8 mouse cellular contexts compared by ENCODE assay signal in the genomic region with DNA sequence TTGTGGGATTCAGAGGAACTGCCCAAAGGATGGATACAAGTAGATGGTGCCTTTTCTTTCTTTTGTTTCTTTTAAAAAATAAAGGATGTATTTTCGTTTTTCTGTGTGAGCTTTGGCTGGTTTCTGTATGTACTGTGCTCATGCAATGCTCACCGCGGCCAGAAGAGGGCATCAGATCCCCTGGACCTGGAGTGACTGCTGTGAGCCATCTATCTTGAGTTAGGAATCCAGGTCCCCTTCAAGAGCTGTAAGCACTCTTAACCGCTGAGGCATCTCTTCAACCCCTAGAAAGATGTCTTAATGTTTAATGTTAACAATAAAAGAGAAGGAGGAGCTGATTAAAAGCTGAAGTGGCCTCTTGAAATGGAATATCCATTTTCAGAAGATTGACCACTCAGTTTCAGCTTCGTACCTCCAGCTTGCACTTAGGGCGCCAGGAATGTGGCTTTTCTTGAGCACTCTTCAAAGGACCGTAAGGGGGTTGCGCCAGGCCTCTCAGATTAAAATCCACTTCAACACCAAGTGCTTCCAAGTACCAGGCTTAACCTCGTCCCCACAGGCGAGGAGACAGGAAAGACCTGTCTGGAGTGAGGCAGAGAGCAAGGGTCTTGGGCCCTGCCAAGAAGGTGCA. TPM values are rescaled to one million over a fixed set of nuclear protein-coding genes. Genes with fewer than 3 reads are reported as not detected.
DNase-seq lines count a peak whose midpoint lies in the region; ATAC-seq and TF ChIP-seq lines count a peak whose summit lies in the region.

No protein-coding gene starts in this region.

- H3K9ac ChIP-seq in forebrain, embryonic 12.5 days, result no peak overlapping the region

- TF ChIP-seq POLR2A in small intestine, adult 2 months (IDR thresholded peaks at IDR 0.05; ENCODE audit: low read depth, low read length), result no peak

- no peaks in the 10 kb centered on the region for H3K9me3 ChIP-seq in forebrain, embryonic 10.5 days
- H3K9me3 ChIP-seq in forebrain, embryonic 12.5 days, result no peaks in the 10 kb centered on the region

- no peak overlapping the region for H3K4me3 ChIP-seq in forebrain, embryonic 10.5 days
- H3K4me3 ChIP-seq in forebrain, embryonic 12.5 days (replicated peaks), result no peak overlapping the region
- H3K4me3 ChIP-seq in small intestine, adult 2 months (ENCODE audit: low read depth, low read length), result no peak overlapping the region

- H3K4me1 ChIP-seq in forebrain, embryonic 10.5 days, result peaks cover 28% of the 10 kb centered on the region
- peaks cover 10% of the 10 kb centered on the region for H3K4me1 ChIP-seq in forebrain, embryonic 12.5 days
- H3K4me1 ChIP-seq in small intestine, adult 2 months (ENCODE audit: control insufficient read depth, insufficient read depth, insufficient read length, low read length), result no peaks in the 10 kb centered on the region

- DNase-seq in forebrain, embryonic 10.5 days (ENCODE audit: extremely low spot score, low spot score), result peak; percentile 82
- peak; percentile 82 for DNase-seq in ZHBTc4 (ENCODE audit: low read depth, low spot score)
- DNase-seq in embryo, embryonic 10 days (ENCODE audit: low spot score), result peak; percentile 90
- peak; percentile 90 for DNase-seq in layer of hippocampus, postnatal 10 days (ENCODE audit: low spot score in 2 of 2)
- peak; percentile 97 for DNase-seq in lung, postnatal 36 days

- peak; percentile 73; the same call in 1 of the 2 replicates for TF ChIP-seq CTCF in small intestine, adult 2 months (IDR thresholded peaks at IDR 0.05; ENCODE audit: extremely low read depth, insufficient read length, insufficient replicate concordance, low read depth, low read length)

- peaks cover 29% of the 10 kb centered on the region for H3K27me3 ChIP-seq in forebrain, embryonic 10.5 days (ENCODE audit: poor library complexity, severe bottlenecking)
- H3K27me3 ChIP-seq in forebrain, embryonic 12.5 days, result peaks cover 25% of the 10 kb centered on the region
- no peaks in the 10 kb centered on the region for H3K27me3 ChIP-seq in small intestine, adult 2 months (ENCODE audit: control insufficient read depth, insufficient read depth, low read length)

- no peaks in the 10 kb centered on the region for H3K36me3 ChIP-seq in forebrain, embryonic 10.5 days (replicated peaks)
- H3K36me3 ChIP-seq in forebrain, embryonic 12.5 days (replicated peaks), result no peaks in the 10 kb centered on the region
- H3K36me3 ChIP-seq in small intestine, adult 2 months (ENCODE audit: control insufficient read depth, insufficient read depth, low read length), result no peaks in the 10 kb centered on the region

- no peak for ATAC-seq in forebrain, embryonic 12.5 days (ENCODE audit: low FRiP score)
- peak; percentile 49 for ATAC-seq in granulocyte monocyte progenitor cell, adult 5-6 weeks (replicated peaks; ENCODE audit: poor library complexity, severe bottlenecking)

- 55% methylated on average over 10 of the region's 10 CpGs for WGBS in forebrain, embryonic 10.5 days
- 47% methylated on average over 10 of the region's 10 CpGs for WGBS in forebrain, embryonic 12.5 days
- 48% methylated on average over 10 of the region's 10 CpGs for WGBS in small intestine, adult 2 months

- H3K27ac ChIP-seq in forebrain, embryonic 10.5 days, result 0 out of 2 replicates have a peak overlapping the region, but pooled peaks have one; percentile 44
- no peak overlapping the region for H3K27ac ChIP-seq in forebrain, embryonic 12.5 days
- no peak overlapping the region for H3K27ac ChIP-seq in small intestine, adult 2 months (ENCODE audit: insufficient read depth, low read depth, low read length)

- no peak overlapping the region for H3K4me2 ChIP-seq in forebrain, embryonic 12.5 days

RNA-seq across cellular contexts. Expression of gene Adcy7, which starts 5.9 kb away (rescaled TPM):
- 3.1 and 4.0 TPM in 2 replicates for polyA plus RNA-seq in forebrain, embryonic 10.5 days (2016; fragmentation: Nextera tagmentation; extraction: Ambion mirVana)
- 2.2 and 2.5 TPM in 2 replicates for polyA plus RNA-seq in forebrain, embryonic 12.5 days (2016; fragmentation: Nextera tagmentation; extraction: Ambion mirVana)
- total RNA-seq in granulocyte monocyte progenitor cell, adult 5-6 weeks (2014; fragmentation: Nextera tagmentation), result 41.0 and 43.7 TPM in 2 replicates
- total RNA-seq in granulocyte monocyte progenitor cell, adult 5-6 weeks (2017), result 32.9 and 35.0 TPM in 2 replicates
- total RNA-seq in layer of hippocampus, postnatal 10 days (2021), result 1 to 10 TPM; 5.0 to 6.1 TPM
- 6.4 and 7.7 TPM in 2 replicates for polyA plus RNA-seq in small intestine, adult 2 months (2012; rRNA removed)
